In genomic region chr2:3119371-3119935, GRCm38 (mm10) we compare ENCODE assay signal across 8 mouse cellular contexts. TPM values are rescaled to one million over a fixed set of nuclear protein-coding genes. Genes with fewer than 3 reads are reported as not detected.
DNase-seq lines count a peak whose midpoint lies in the region; ATAC-seq and TF ChIP-seq lines count a peak whose summit lies in the region.

No protein-coding gene starts in this region.

- no peaks in the 10 kb centered on the region for H3K27me3 ChIP-seq in kidney, adult 2 months (replicated peaks; ENCODE audit: control insufficient read depth, insufficient read depth, low read length)
- H3K27me3 ChIP-seq in embryonic facial prominence, embryonic 11.5 days (ENCODE audit: control insufficient read depth, insufficient read depth, low read length) = no peaks in the 10 kb centered on the region
- H3K27me3 ChIP-seq in intestine, embryonic 14.5 days (replicated peaks; ENCODE audit: control insufficient read depth, insufficient read depth, low read length) = no peaks in the 10 kb centered on the region
- H3K27me3 ChIP-seq in myocyte (ENCODE audit: control insufficient read depth, insufficient read depth, insufficient read length) = no peaks in the 10 kb centered on the region

- no peak overlapping the region for H3ac ChIP-seq in myocyte (ENCODE audit: control insufficient read depth, insufficient read length)

- H3K9me3 ChIP-seq in embryonic facial prominence, embryonic 11.5 days (replicated peaks; ENCODE audit: control insufficient read depth, low read length) = no peaks in the 10 kb centered on the region
- no peaks in the 10 kb centered on the region for H3K9me3 ChIP-seq in intestine, embryonic 14.5 days (ENCODE audit: control insufficient read depth, low read length)

- no peak for TF ChIP-seq CTCF in kidney, adult 2 months (conservative IDR thresholded peaks at IDR 0.05; ENCODE audit: insufficient read depth, insufficient read length, low read depth, low read length)

- no peaks in the 10 kb centered on the region for H3K36me3 ChIP-seq in kidney, adult 2 months (ENCODE audit: control insufficient read depth, insufficient read depth, low read length)
- no peaks in the 10 kb centered on the region for H3K36me3 ChIP-seq in embryonic facial prominence, embryonic 11.5 days (replicated peaks; ENCODE audit: control insufficient read depth, insufficient read depth, low read depth, low read length)
- H3K36me3 ChIP-seq in intestine, embryonic 14.5 days (ENCODE audit: control insufficient read depth, insufficient read depth, low read length) = no peaks in the 10 kb centered on the region
- no peaks in the 10 kb centered on the region for H3K36me3 ChIP-seq in myocyte (ENCODE audit: control insufficient read depth, insufficient read depth)

- no peak for TF ChIP-seq POLR2A in kidney, adult 2 months (IDR thresholded peaks at IDR 0.05; ENCODE audit: low read depth, low read length)
- TF ChIP-seq POLR2A in myocyte (IDR thresholded peaks at IDR 0.05; ENCODE audit: insufficient read length, low read depth) = no peak

- peak overlapping the region; percentile 6; the same call in 1 of the 2 replicates for H3K4me3 ChIP-seq in kidney, adult 2 months (ENCODE audit: insufficient read depth, low read depth, low read length)
- H3K4me3 ChIP-seq in embryonic facial prominence, embryonic 11.5 days (ENCODE audit: low read depth, low read length) = peak overlapping the region; percentile 86
- peak overlapping the region; percentile 63 for H3K4me3 ChIP-seq in intestine, embryonic 14.5 days (ENCODE audit: low read depth, low read length)
- peak overlapping the region; percentile 40 for H3K4me3 ChIP-seq in myocyte

- H3K4me2 ChIP-seq in embryonic facial prominence, embryonic 11.5 days (ENCODE audit: low read depth, low read length) = peak overlapping the region; percentile 37
- H3K4me2 ChIP-seq in intestine, embryonic 14.5 days (ENCODE audit: low read length) = peak overlapping the region; percentile 62
- peak overlapping the region; percentile 89 for H3K4me2 ChIP-seq in myocyte (ENCODE audit: low read depth)

- H3K27ac ChIP-seq in kidney, adult 2 months (ENCODE audit: insufficient read depth, low read depth, low read length) = peak overlapping the region; percentile 53; the same call in 1 of the 2 replicates
- H3K27ac ChIP-seq in embryonic facial prominence, embryonic 11.5 days (replicated peaks; ENCODE audit: low read depth, low read length) = no peak overlapping the region
- peak overlapping the region; percentile 79; the same call in 1 of the 2 replicates for H3K27ac ChIP-seq in intestine, embryonic 14.5 days (ENCODE audit: low read depth)

- H3K9ac ChIP-seq in embryonic facial prominence, embryonic 11.5 days (replicated peaks; ENCODE audit: low read length) = peak overlapping the region; percentile 90
- H3K9ac ChIP-seq in intestine, embryonic 14.5 days (ENCODE audit: low read length) = peak overlapping the region; percentile 93

- peaks cover 53% of the 10 kb centered on the region for H3K79me2 ChIP-seq in myocyte (ENCODE audit: control insufficient read depth, insufficient read depth)

- ATAC-seq in embryonic facial prominence, embryonic 11.5 days (replicated peaks; ENCODE audit: insufficient number of reproducible peaks, low FRiP score, low TSS enrichment, low read depth) = no peak
- no peak for ATAC-seq in intestine, embryonic 14.5 days (replicated peaks; ENCODE audit: low FRiP score, low TSS enrichment, low read depth)

- DNase-seq in kidney, adult 2 months = no peak
- no peak for DNase-seq in kidney, adult 11 months
- DNase-seq in embryonic facial prominence, embryonic 11.5 days (ENCODE audit: low spot score) = no peak
- DNase-seq in intestine, embryonic 14.5 days (ENCODE audit: low spot score) = no peak
- DNase-seq in gastrocnemius, postnatal 25 days = no peak
- no peak for DNase-seq in embryo, embryonic 10 days (ENCODE audit: low spot score)
- no peak for DNase-seq in gastrocnemius, postnatal 10 days

- H3K4me1 ChIP-seq in kidney, adult 2 months (ENCODE audit: control insufficient read depth, insufficient read depth, low read length) = no peaks in the 10 kb centered on the region; the same call in 1 of the 2 replicates
- H3K4me1 ChIP-seq in embryonic facial prominence, embryonic 11.5 days (ENCODE audit: control insufficient read depth, insufficient read depth, low read length) = peaks cover 2% of the 10 kb centered on the region; the same call in 1 of the 2 replicates
- H3K4me1 ChIP-seq in intestine, embryonic 14.5 days (replicated peaks; ENCODE audit: control insufficient read depth, insufficient read depth, low read length) = peaks cover 13% of the 10 kb centered on the region

- 17% methylated on average over 4 of the region's 4 CpGs for WGBS in kidney, adult 2 months
- 31% methylated on average over 4 of the region's 4 CpGs for WGBS in embryonic facial prominence, embryonic 11.5 days
- WGBS in intestine, embryonic 14.5 days = 17% methylated on average over 4 of the region's 4 CpGs

TF ChIP-seq in myocyte, 11 proteins besides CTCF, POLR2A, EP300 and RAD21:
- no peak for TF ChIP-seq CEBPB (IDR thresholded peaks at IDR 0.05; ENCODE audit: insufficient read depth, poor library complexity, severe bottlenecking)

RNA-seq across cellular contexts. Expression of gene Fam171a1, which starts 5.4 kb away (rescaled TPM):
- polyA plus RNA-seq in kidney, adult 2 months (2012; rRNA removed) = 21.7 and 23.7 TPM in 2 replicates
- polyA plus RNA-seq in embryonic facial prominence, embryonic 11.5 days (2014; fragmentation: Nextera tagmentation; extraction: Ambion mirVana) = 36.0 and 41.6 TPM in 2 replicates
- polyA plus RNA-seq in intestine, embryonic 14.5 days (2014; fragmentation: Nextera tagmentation; extraction: Ambion mirVana) = 39.9 and 41.1 TPM in 2 replicates
- polyA plus RNA-seq in myocyte (2012; fragmentation: generic; extraction: Trizol) = 13.5 TPM
- total RNA-seq in gastrocnemius, postnatal 25 days (2021) = 1 to 10 TPM; 3.9 to 4.7 TPM
- total RNA-seq in gastrocnemius, postnatal 10 days (2021) = 10 to 100 TPM; 11.1 to 14.6 TPM

Comparison
In these comparisons a context has a peak if more than half of its experiments do, and no peak if none do; other contexts are left out.
1. H3K4me3 ChIP-seq: peak in every context shown above with its lines; median percentile 86 in embryonic facial prominence, embryonic 11.5 days; 63 in intestine, embryonic 14.5 days; 40 in myocyte; 6 in kidney, adult 2 months.
2. H3K4me2 ChIP-seq: peak in every context shown above with its lines; median percentile 89 in myocyte; 62 in intestine, embryonic 14.5 days; 37 in embryonic facial prominence, embryonic 11.5 days.